Mouse (Mus musculus): ENCODE results near the gene Spata21.

Spata21 gene

DNA sequence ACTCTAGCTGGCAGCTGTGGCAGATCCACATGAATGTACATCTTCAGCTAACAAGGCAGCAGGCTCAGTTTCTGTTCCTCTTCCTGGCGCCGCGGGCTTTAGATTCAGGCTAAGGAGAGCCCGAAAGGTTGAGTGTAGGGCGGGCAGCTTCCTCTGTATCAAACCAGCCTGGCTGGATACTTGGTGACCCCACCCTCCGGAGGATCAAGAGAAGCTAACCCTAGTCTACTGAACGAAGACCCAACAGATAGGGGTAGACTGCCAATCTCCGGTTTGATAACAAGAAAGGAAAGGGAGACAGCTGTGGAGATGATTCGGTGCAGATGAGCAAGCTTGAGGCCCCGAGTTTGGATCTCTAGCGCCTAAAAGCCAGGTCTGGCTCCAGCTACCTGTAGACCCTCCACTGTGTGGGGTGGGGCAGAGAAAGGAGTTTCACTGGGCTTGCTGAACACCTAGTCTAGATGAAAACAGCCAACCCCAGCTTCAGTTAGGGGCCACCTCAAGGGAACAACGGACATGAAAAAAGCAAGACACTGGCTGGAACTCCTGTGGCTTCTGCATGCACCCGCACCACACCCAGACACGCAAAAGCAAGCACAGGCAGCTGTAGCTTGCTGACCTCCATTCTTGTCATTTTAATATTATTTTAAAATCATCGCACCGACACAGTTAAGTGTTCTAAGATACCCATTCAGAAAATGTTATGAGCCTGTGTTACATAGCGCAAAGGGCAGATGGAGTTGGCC, 11.2 kb upstream of the Spata21 start:
- DNase-seq (ENCODE audit: low read depth), result no peak

DNA sequence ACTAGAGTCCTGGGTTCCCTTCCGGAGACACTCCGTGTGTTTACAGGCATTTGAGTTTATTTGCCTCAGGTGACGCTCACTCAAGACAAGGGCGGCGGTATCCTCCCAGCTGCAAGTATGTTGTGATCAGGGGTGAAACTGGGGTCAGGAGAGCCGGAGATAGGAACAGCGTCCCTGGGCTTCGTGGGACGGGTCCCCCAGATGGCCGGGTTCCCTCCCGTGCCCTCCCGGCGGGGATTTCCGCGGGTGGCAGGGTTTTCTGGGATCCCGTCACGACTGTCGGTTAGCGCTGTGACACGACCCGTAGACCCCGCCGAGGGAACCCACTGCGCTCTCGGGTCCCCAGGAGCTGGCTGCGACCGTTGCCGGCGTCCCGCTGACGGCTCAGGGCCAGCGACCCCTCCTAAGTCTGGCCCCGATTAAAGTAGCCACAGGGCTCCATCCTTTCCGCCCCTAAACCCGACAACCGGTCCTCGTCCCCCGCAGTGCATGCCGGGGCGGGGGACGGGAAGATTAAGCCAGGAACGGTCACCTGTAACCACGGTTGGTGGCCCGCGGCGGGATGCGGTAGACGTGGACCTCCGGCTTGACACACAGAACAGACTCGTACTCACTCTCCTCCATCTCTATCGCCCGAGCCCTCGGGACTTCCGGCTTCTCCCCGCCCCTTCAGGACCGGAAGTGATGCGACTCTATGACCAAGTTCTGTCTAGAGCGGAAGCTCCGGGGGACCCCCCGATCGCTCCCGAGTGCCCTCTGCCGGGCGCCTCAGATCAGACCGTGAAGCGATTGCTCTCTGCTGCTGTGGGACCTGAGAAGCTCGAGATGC, 10.2 kb upstream of the Spata21 start, which contains the start of gene Necap2:
Gene Necap2 (minus strand): TSS at position 677 of the 829 bp plus-strand sequence.
- peak; percentile 66 for DNase-seq (ENCODE audit: low read depth)

DNA sequence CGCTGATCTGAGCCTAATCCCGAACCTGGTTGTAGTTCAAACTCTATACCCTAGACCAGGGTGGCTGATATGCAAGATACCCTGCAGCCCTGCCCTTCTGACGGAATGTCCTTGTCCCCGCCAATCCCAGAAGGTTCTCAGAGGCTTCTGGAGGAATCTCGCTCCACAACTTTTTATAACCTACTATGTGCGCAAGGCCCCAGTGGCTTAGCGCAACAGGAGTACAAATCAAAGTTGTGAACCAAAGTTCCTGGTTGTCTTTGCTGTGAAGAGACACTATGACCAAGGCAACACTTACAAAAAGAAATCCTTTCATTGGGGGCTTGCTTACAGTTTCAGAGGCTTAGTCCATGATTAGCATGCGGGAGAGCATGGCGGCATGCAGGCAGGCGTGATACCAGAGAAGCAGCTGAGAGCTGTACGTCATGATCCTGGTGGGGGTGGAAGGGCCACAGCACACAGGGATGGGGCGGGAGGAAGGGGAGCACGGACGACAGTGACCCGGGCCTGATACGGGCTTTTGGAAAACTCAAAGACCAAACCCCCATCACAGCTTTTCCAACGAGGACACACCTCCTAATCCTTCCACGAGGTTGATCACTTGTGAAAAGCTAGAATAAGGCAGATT, 9.5 kb upstream of the Spata21 start:
- no peak for DNase-seq (ENCODE audit: low read depth)

DNA sequence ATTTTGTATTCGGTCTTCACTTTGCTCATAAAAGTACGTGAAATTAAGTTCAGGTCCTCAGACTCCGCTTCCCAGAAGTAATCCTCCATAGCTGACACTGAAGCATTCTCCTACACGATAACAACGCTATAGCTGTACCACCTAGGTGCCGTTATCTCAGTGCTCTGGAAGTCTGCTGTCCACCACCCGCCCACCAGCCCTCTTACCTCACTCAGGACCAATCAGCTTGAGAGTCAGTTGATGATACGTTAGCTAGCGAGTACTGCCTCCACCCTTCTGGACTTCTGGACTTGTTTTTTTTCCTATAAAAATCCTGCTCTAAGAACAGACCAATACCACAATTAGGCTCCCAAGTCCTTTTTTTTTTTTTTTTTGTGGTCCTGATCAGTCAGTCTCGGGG, 1.3 kb upstream of the Spata21 start:
- no peak for DNase-seq (ENCODE audit: low read depth)

DNA sequence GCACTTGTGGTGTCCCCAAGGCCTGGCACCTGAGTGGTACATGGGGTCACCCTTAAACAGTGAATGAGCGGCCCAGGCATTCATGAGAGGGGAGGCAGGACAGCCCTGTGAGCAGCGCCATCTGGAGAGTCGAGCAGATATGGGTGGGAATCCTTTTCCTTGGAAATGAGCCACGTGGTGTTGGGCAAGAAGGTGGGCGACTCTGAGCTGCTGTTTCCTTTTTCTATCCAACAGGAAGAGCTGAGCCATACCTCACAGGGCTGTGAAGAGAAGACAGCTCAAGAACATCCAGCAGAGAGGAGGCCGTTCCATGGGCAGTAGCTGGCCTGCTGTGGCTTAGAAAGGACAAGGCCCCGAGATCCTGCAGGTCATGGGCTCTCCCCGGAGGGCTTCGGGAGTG, 581 bp downstream of the Spata21 start:
- DNase-seq (ENCODE audit: low read depth), result no peak

DNA sequence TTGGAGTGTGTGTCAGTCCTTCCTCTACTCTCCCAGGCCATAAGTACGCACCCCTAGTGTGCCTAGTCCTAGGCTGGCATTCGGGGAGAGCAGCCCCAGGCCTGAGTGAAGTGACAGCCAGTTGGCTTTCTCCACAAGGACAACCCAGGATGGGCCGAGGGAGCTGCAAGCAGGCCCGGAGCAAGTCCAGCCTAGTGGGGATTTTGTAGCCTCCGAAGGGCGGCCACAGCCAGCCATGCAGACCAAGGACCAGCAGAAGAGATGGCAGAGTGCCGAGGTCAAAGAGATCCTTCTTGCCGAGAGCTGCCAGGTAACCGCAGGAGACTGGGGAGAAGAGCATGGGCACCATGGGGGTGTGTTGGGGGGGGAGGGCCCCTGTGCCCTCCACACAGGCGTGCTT, 6.9 kb downstream of the Spata21 start:
- no peak for DNase-seq (ENCODE audit: low read depth)

DNA sequence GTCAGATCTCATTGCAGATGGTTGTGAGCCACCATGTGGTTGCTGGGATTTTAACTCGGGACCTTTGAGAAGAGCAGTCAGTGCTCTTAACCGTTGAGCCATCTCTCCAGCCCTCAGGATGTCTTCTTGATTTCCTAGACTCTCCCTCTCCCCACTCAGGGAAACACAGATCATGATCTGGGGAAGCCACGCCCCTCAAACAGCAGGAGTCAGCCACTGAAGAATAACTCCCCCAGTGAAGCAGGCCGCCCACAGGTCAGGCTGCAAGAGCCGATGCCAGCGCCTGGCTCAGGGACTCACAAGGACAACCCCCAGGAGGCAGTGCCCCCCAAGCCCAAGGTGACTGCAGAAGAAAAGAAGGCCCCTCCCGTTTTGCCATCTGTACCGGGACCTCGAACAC, 8.6 kb downstream of the Spata21 start:
- DNase-seq (ENCODE audit: low read depth), result no peak

DNA sequence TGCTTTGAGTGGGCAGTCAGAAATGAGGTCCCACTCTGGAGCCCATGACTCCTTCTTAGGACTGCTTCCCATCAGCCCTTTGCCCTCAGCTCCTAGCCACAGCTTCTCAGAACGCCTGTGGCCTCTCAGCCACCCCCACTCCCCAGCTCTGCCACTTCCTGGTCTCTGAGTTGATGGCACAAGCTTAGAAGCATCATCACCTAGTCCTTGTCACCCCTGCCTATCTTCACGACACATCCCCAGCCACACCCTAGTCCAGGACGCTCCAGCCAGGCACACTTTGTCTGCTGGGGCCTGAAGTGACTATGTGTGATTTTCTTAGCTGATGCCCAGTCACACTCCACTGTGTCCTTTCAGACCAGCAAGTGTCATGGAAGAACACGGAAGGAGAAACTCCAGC, 10.8 kb downstream of the Spata21 start:
- no peak for DNase-seq (ENCODE audit: low read depth)

DNA sequence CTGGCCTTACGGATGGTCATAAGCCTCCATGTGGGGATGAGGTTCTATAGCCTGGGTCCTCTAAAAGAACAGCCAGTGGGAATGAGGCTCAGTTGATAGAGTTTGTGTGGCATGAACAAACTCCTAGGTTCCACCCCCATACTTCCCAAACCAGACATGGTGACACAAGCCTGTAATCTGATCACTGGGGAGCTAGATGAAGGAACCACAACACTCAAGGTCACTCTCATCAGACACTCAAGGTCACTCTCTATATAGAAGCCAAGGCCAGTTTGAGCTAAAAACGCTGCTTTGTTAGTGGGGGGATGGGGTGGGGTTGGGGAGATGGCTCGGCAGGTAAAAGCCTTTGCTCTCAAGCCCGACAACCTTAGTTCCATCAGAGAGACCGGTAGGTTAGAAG, 11.8 kb downstream of the Spata21 start:
- DNase-seq (ENCODE audit: low read depth), result no peak

DNA sequence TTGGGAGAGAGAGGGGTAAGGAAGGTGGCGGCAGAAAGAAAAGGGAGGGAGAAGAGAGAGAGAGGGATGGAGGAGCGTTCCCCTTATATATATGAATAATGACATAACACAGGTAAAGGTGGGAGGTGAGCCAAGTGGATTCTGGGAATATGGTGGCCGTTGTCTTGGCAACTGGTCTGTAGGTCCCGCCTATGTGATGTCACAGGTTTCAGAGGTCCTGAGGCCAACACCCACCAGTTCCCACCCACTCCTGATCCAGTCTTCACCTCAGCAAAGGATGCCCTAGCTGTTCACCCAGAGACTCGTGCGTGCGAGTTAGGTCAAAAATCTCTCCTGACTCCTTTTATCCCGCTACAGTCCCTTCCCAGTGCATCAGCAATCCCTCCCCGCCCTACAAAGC, 13.2 kb downstream of the Spata21 start:
- no peak for DNase-seq (ENCODE audit: low read depth)

DNA sequence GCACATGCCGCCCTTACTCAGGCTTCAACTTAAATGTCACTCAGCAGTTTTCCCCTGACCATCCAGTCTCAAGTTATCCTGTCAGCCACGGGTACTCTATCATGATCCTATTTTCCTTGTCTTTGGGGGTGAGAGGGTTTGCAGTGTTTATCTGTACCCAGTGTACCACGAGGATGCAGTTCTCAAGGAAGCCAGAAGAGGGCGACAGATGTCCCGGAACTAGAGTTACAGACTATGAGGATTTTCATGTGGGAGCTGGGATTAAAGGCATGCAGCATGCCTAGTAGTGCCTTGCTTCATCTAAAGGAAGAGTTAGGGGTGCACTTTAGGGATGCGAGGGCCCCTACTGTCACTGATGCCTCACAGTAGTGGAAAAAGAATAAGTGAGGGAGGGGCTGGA, 13.7 kb downstream of the Spata21 start:
- no peak for DNase-seq (ENCODE audit: low read depth)

DNA sequence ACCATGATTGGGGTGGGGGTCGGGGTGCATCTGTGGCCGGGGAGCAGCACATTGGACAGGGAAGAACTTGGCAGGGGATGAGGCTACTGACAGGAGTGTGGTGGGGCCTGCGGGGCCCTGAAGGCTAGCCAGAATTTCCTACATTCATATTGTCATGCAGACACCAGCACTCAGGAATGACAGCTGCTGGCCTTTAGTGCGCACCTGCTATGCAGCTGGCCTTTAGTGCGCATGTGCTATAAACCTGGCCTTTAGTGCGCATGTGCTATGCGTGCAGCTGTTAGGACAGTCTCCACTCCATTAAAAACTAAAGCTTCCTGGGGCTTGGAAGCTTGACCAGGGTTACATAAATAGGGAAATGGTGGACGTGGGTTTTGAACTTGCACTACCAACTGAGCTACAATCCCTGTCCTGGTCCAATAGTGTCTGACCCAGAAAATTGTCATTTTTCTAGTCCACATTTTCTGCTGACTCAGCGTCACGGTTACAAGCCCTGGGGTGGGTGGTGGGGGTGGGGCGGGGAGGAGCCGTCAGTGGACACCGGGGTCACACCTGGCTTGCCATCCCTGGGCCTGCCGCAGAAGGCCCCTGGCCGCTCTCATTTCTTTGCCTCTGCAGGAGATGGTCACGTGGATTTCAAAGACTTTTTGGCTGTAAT, 18.5 kb downstream of the Spata21 start:
- DNase-seq (ENCODE audit: low read depth), result no peak

DNA sequence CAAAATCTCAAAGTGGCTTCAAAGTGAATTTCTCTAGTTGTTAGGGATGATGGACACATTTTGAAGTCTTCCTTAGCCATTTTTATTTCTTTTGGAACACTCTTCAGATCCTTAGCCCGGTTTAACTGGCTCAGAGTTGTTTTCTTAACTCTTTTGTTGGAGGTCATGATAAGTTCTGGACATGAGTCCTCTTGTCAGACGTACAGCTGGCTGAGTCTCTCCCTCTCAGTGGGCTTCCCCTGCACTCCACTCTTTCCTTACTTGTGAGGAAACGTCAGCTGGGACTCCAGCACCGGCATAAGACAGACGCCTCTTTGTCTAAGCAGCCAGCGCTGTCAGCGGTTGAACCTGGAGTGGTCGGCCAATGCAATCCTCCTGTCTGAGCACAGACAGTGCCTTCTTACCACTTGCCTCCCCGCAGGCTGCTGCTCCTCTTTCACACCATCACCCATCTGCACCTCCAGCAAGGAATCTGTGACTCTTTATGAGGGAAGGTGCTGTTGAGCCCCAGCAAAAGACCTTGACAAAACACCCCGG, 20.1 kb downstream of the Spata21 start:
- DNase-seq (ENCODE audit: low read depth), result peak; percentile 42

DNA sequence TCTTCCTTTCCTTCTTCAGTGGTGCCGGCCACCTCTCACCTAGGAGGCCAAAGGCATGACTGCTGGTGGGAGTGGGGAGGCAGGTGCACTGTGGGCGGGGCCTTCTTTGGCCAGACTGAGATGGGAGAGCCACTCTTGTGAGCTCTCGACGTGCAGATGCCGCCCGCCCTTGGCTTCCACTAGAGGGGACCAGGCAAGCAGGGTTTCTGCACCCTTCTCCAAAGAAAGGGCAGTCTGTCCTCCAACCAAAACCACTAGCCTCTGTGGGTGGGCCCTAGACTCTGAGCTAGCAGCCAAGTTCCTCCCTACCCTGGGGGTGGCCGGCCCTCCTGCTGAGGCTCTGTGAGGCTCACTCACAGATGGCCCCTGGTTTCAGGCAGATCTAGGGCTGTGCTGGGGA, 25.7 kb downstream of the Spata21 start:
- no peak for DNase-seq (ENCODE audit: low read depth)

DNA sequence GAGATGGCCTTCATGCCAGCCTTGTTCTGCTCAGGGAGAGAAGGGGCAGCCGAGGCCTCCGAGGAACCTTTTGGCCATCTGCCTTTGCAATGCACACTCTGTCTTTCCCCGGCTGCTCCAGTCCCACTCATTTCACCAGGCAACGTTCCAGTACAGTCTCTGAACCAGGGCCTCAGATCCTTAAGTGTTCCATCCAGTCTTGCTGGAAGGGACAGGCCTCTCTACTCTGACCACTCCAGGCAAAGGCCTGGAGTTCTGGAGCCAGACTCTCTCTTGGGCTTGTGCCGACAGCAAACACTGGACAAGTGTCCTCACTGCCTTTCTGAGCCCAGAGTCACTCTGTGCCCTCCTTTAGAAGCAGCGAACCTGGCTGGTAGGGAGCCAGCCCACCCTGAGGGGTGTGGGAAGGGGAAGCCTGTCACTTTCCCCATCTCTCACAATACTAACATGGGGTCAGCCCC, 26.4 kb downstream of the Spata21 start:
- no peak for DNase-seq (ENCODE audit: low read depth)

DNA sequence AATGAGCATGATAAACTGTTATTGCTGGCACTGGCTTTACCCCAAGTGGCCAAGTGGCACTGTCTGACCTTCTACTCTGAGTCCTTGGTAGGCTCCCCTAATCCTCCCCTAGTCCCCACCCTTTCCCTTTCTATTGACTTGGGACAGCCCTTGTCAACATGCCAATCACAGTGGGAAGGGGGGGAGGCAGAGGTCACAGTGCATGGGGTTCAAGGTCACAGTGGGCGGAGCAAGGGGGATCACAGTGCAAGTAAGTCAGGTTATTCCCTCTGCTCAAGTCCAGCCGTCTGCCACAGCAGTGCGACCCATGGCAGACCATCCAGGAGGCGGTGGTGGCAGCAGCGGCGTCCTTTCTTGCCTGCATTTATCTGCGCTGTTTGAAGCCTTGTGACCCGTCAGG, 27.3 kb downstream of the Spata21 start:
- no peak for DNase-seq (ENCODE audit: low read depth)

DNA sequence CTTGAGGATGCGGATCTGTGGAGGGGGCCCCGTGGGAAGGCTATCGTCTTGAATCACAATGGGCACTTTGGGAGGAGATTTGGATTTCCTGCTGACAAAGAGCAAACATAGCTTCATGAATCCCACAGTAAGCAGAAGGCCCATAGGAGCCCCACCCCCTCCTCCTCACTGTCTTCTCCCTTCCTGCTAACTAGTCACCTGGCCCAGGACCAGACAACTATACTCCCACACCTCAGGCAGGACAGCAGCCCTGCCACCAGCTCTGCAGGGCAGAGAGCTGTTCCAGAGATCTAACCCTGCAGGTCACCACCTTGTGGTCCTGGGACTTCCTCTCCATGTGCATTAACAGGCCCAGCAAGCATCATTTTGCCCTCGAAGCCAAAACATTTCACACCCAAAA, 30.6 kb downstream of the Spata21 start:
- no peak for DNase-seq (ENCODE audit: low read depth)

DNA sequence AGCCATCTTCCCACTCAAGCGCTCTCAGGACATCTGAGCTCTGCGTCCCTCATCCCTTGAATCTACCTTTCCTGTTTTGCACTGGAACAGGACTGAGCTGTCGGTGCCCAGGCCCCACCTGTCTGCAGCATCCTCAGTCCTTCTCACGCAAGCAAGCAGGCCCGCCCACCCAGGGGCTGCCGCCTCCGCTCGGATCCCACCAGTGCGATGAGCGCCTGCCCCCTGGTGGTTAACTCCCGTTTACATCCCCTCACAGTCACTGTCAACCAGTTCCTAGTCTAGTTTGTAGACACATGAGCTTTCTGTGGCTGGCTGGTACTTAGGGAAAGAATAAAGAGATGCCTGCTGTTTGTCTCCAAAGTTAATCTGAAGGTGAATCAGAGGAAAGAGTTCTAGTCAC, 32.6 kb downstream of the Spata21 start:
- DNase-seq (ENCODE audit: low read depth), result no peak

DNA sequence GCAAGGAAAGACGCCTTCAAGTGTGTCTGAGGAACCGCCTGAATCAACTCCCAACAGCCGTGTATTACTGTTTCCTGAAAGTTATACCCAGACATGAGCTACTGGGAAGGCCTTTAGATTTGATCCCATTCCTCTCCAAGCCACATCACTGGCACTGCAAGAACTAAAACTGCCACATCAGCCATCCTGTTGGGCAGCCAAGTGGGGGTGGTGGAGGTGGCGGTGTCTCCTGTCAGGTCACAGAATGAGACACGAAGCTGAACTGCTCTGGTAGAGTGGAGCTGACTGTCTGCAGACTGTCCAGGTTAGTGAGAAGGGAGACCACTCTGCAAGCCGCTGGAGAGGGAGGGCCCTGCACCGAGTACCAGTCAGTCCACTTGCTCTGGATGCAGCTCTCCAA, 34.5 kb downstream of the Spata21 start:
- DNase-seq (ENCODE audit: low read depth), result no peak

DNA sequence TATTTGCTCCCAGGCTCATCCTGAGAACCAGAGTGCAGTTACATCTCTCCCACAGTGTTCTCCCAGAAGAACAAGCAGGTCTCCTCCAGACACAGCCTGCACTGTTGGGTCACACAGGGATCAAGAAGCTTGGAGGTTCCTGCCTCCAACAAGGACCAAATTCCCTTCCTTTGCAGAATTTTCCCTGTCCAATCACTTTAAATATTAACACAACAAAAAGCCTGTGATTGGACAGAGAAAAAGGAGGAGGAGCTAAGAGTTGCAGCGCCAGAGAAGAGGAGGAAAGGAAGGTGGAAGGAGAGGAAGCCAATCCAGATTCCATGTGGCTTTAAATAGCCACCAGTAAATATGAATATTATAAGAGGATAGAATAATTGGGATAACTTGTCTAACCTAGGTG, 34.9 kb downstream of the Spata21 start:
- DNase-seq (ENCODE audit: low read depth), result no peak

DNA sequence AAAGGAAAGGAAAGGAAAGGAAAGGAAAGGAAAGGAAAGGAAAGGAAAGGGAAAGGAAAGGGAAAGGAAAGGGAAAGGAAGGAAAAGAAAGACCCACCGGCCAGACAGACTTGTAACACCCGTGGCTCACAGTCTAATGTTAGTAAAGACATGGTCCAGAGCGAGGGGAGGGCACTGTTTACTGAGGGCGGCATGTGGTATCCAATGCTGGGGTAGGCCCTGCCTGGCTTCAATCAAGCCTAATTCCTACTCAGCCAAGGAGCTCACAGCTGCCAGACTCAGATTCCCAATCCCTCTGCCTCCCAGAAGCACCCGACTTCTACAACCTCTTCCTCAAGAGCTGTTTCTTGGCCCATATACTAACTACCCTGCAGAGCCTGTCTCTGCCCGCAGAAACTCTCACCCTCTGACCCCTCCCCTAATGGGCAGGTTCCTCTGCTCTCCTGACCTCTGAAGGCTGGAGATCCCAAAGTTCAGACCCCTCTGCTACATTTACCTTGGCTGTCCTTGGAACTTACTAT, 41.1 kb downstream of the Spata21 start:
- DNase-seq (ENCODE audit: low read depth), result no peak
